Mouse (Mus musculus): ENCODE data around the gene Ltb4r2.

Gene Ltb4r2

DNA sequence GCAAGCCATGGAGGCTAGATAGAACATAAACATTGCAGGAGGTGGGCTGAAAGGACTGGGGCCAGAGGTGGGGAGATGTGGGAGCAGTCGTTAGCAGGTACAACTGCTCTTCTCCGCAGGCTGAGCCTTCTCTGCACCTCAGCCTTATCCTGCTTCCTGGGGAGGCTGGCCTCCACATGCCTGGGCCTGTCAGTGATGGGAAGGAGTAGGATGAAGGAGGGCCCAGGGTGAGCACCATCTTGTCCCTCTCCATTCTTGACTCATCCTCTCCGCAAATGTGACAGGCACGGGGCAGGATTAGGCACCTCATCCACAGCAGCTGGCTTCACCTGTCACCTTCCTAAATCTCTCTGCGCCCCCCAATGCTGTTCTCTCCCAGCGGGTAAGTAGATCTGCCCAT lies at the start of gene Ltb4r2:
Gene Ltb4r2, plus strand, starts transcription at position 266 of the 400 bp plus-strand sequence.
- DNase-seq (ENCODE audit: low spot score in 2 of 2), result no peak

DNA sequence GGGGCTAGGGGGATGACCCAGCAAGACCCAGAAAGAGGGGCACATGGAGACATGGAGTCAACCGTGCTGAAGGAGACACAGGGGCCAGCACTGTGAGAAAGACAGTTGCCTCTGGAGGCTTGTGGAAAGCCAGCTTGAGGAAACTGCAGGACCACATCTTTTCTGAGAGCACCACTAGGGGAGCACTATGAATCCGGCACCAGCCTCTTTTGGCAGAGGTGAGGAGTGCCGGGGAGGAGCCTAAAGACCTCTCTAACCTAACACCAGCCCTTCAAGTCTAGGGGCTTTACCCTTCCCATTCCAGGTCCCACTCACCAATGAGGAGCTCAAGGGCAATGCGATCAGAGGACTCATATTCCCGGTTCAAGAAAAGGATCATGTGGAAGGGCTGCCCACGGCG lies 49.4 kb upstream of the Ltb4r2 start:
- no peak for DNase-seq (ENCODE audit: low spot score in 2 of 2)

DNA sequence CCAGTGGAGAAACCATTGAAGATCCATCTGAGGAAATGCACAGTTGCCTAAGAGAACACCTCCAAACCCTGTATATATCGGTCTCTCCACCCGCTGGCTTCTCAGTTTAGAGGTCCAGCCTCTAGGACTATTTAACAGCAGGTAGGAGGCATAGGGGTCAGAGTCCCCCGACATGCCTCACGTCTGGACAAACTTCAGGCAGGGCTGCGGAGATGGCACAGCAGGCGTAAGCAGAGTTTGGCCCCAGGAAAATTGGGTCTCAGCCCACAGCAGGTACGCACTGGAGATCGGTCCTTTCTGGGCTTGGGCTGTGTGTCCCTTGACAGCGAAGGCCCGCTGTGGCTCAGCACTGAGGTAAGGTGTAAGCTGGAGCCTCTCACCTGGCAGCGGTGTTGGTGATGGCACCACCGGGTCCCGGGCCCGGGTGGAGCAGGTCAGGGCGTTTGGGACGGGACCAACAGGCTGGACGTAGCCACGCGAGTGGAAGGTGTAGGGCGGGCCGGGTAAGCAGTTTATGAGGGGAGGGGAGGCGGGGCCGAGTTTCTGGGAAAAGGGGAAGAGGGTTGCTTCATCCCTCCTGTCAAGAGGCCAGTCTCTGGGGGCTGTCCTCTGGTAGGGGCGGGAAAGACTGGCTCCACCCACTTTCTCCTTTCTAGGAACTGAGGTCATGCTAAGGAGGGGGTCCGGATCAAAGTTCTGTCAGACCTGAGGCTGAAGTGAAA lies 48.1 kb upstream of the Ltb4r2 start:
- peak; percentile 40 to 43 for DNase-seq (ENCODE audit: low spot score in 2 of 2)

DNA sequence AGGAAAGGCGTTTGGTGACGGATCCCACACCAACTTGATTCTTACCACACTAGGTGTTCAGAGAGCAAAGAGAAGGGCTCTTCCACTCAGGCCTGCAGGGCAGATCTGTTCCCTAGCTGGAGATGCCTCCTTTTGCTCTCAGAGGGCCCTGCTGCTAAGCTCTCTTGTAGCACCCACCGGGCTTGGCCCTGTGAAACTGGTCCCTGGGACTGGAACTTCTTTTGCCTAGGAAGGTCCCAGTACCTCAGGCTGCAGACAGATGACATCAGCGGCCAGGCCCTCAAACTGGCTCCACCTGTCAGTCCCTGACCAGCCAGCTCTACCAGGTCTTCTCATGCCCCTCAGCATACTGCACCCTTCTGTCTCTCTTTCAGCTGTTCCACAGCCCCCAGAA lies 47.5 kb upstream of the Ltb4r2 start, which contains the start of gene Tgm1:
Gene Tgm1, minus strand, starts transcription at position 198 of the 394 bp plus-strand sequence.
- DNase-seq (ENCODE audit: low spot score in 2 of 2), result no peak

DNA sequence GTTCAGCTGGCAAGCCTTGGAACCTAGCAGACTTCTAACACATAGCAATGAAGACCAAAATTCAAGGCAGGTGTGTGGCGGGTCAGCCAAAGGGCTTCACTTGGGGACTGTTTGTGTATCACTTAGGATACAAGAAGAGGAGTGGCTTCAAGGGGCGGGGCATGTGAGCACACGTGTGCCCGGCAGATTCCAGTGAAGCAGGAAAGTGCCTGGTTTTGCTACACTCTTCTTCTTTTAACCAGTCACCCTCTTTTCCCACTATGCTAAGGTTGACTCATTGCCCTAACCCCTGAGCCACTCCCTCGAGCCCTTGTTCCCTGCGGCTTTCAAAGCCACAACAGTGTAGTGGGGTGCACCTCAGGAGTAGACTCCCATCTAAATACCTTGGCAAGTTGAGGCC lies 46.3 kb upstream of the Ltb4r2 start:
- DNase-seq (ENCODE audit: low spot score in 2 of 2), result no peak

DNA sequence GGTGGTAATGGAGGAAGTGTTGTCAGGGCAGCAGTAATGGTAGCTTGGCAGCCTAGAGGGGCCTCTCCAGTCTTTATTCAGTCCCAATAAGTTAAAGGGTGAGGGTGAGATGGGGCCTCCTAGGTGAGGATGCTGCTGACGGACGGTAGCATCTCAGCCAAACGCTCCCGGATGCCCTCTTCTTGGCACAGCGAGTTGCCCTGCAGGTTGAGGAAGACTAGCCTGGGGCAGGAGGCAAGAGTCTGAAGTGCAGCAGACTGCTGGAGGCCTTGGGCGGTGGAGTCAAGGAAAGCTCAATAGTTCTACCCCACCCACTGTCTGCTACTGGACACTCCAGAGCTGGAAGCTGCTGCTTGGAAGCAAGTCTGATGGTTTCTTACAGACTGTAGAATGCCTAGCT lies 45.0 kb upstream of the Ltb4r2 start:
- no peak for DNase-seq (ENCODE audit: low spot score in 2 of 2)

DNA sequence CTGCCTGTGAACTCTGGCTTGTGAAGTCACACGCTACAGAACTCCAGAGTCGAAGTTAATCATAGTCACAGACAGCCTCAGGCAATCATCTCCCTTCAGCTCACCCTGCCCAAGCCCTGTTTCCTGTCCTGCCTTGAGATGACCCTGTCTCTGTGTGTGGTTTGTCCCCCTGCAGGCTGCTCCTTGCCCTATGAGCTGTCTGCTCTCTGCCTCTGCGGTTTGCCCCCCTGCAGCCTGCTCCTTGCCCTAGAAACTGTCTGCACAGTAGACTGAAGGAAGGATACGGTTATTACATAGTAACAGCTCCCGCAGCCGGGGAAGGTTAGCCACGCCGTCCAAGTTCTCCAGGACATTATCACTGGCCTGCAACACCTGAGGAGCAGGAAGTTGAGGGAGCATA lies 44.3 kb upstream of the Ltb4r2 start:
- DNase-seq (ENCODE audit: low spot score in 2 of 2), result no peak

DNA sequence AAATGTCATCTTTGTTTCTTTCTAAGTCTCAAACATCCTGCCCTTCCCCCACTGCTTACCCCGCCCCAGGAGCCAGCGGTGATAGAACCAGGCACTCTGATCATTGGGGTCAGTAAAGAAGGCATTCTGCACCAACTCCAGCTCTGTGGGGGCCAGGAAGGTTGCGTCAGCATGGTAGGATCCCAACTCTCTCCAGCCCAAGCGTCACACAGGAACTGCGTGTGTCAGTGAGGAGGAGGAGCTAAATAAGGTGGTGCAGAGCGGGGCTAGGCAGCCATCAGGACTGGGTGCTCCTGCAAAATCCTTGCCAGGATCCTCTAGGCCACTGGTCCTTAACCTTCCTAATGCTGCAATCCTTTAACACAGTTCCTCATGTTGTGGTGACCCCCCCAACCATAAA lies 41.5 kb upstream of the Ltb4r2 start:
- DNase-seq (ENCODE audit: low spot score in 2 of 2), result no peak

DNA sequence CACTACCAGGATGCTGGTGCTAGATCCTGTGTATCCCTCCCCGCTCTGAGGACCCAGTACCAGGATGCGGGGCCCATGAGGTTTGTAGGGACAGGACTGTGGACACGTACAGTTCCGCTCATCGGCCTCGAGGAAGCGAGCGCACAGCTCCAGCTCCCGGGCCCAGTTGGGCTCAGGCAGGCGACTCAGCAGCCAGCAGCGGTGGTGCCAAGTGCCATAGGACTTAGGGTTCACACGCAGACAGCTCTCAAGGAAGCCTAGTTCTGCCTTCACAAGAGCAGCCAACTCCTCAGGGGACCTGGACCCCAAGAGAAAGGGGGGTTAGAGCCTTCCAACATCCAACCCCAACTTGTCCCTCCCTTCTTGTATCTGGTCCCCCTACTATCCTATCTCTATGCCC lies 40.6 kb upstream of the Ltb4r2 start:
- DNase-seq (ENCODE audit: low spot score in 2 of 2), result no peak

DNA sequence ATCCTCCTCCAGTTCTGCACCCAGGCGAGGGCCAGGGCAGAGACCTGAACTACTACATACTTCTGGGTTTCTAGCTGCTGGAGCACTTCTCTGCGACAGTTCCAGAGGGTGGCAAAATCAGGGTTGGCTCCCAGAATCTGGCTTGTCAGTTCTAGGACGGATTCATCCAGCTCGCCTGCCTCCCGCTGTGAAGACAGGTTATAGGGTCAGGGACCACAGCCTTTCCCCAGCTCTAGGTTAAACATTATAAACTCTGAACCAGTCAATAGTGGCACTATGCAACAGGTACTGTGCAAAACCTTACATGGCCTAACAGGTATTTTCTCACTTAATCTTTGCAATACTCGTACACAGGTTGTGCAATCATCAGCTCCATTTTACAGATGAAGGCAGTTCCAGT lies 40.2 kb upstream of the Ltb4r2 start:
- no peak for DNase-seq (ENCODE audit: low spot score in 2 of 2)

DNA sequence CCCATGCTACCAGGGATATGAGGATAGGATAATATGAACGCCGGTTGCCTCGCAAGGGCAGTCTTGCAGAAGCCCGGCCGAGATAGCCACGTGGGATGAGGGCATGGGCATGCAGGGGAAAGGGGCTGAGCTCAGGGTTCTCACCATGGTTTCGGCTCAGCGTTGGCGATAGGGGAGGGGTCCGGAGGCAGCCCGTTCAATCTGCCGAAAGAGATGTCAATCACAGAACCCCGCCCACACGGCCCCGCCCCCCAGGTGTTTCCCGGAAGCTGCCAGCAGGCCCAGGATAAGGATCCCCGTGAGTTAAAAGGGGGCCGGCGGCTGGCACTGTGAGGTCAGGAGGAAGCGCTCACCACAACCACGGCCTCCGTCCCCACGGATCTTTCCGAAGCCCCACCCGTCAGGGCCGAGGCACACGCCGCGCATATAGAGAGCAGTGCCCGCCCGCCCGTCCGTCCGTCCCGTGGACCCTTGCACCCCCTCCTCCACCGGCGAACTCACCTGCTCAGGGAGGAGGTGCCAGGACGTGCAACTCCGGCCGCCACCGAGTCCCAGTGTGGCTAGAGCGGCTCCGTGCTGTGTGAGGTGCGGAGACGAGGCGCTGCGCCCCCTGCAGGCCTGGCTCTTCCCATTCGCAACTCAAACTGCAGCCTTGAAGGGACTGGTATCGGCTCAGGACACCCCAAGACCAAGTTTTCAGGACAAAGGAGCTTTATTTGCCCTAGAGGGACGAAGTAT lies 39.4 kb upstream of the Ltb4r2 start, which contains the start of gene Rabggta:
Gene Rabggta, minus strand, starts transcription at position 564 of the 738 bp plus-strand sequence.
- peak; percentile 81 to 89 for DNase-seq (ENCODE audit: low spot score in 2 of 2)

DNA sequence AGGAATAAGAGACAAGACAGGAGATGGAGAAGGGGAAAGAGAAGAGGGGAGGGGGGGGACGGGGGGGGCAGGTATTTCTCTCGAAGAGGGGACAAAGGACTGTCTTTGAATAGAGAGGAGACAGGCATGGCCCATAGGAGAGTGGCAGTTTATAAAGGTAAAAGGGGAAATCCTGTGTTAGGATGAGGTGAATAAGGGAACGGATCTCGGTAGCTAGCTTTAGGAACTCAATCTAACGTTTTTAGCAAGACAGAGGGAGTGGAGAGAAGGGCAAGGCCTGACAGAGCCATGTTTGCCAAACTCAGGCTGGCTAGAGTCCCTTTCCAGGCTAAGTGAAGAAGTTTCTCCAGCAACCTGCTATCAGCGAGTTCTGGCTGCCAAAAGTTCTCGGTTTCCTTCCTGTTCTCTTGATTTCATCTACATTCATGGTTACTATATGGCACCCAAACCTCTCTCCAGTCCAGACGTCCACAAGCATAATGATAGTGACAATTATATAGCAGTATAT lies 38.7 kb upstream of the Ltb4r2 start:
- no peak for DNase-seq (ENCODE audit: low spot score in 2 of 2)

DNA sequence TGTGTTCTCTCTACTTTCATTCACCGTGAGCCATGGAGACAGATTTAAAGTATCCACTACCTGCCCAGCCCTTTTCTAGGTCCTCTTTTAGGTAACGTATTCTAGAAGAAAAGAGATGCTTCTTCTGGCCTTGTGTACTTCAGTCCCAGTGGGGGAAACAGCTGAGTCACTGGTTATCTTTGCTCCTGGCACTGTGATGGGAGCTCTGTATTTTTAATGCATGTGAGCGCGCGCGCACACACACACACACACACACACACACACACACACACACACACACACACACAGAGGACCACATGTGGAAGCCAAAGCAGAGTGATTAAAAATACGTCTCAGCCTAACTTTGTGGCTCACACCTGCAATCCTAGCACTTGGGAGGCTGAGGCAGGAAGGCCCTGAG lies 37.8 kb upstream of the Ltb4r2 start:
- no peak for DNase-seq (ENCODE audit: low spot score in 2 of 2)

DNA sequence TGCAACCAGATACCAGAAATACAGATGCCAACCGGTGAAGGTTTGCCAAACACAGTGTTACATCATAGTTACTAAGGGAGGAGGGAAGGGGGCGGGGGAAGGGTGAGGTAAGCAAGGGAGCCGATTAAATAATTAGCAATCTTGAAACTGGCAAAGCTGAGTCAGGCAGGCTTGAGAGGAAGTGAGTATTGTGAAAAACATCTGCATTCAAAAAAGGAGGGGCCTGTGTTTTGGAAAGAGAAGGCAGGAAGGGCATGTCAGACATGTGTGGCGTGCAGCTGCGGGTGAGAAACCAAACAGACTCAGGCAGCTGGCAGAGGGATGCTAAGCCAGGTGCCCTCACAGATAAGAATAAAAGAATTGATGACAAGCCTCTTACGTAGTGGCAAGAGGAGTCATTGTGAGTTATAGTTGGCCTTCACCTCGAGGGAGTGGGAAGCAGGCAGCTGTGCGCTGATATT lies 36.8 kb upstream of the Ltb4r2 start:
- peak; percentile 68 to 75 for DNase-seq (ENCODE audit: low spot score in 2 of 2)

DNA sequence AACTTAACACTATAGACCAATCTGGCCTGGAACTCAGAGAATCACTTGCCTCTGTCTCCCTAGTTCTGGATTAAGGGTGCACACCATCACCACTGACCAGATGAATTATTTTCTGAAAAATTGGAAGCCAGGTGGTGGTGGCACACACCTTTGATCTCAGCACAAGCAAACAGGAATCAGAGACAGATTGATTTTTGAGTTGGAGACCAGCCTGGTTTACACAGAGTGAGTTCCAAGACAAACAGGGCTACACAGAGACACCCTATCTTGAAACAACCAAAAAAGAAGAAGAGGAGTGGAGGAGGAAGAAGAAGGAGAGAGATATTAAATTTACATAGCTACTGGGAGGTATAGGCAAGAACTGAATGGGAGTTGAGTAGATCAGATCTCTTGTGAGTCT lies 35.0 kb upstream of the Ltb4r2 start:
- DNase-seq (ENCODE audit: low spot score in 2 of 2), result no peak

DNA sequence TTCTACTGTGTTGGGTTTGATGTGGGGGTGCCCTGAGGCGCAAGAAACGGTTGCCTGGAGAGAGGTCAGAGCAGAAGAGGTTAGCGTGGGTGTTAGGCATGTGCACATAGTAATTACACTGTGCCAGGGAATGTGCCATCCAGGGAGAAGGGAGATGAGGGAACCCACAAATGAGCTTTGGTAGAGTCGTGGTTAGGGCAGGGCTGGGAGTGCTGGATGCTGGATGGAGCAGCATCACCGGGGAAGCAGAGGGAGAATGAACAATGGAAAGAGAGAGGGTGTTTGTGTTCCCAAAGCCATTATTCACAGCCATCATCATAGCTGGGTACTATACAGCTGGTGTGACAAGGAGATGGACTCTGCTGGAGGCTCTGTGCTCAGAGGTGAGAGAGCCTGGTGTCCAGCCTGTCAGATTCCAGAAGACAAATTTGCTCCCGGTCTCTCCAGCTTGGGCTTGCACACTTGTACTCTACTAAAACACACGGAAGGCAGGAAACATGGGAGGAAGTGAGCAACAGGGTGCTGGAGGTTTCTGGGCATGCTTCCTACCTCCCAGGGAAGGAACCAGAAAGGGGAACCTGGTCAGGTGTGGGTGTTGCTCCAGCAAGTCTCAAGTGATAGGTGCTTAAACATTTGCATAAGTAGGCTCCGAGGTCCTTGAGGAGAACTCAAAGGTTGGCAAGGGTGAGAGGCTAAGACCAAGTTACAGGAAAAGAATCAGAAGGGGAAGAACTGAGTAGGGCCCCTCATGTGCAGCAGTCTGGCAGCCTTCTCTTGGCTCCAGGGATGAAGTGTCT lies 33.1 kb upstream of the Ltb4r2 start:
- DNase-seq (ENCODE audit: low spot score in 2 of 2), result no peak

DNA sequence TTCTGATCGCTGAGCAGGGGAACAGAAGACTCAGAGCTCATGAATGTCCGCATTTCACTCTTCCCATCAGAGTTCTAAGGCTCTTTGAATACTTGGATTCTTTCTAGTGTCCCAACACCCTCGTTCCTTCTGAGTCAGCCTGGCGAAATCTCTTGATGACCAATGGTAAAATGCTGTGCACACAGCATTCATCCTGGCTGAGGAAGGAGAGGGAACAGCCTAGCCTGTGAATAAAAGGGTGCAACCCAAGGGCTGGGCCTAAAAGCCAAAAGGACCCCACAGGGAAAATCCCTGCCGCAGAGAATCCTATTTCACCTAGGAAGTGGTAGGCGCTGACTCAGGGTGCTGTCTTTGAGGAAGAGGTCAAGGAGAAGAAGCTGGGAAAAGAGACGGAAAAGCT lies 31.1 kb upstream of the Ltb4r2 start:
- DNase-seq (ENCODE audit: low spot score in 2 of 2), result no peak

DNA sequence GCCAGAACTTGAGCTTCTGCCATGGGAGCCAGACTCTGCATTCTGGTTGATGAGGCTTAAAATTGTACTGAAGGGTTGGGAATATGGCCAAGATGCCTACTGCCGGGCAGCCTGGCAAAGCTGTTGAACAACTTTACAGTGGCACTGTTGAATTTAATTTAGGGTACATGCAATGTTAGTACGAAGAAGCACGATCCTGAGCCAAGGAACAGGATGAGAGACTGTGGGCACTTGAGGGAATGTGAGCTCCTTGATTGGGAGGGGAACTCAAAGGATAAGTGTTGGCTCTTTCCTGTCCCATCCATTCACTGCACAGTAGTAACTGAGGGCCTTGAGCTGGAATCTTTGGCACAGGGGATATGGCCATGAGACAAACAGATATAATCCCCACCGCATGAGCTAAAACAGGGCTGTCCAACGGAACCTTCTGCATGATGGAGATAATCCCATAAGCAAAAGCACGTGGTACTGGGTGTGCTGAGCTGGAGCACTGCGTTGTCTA lies 30.6 kb upstream of the Ltb4r2 start:
- no peak for DNase-seq (ENCODE audit: low spot score in 2 of 2)

DNA sequence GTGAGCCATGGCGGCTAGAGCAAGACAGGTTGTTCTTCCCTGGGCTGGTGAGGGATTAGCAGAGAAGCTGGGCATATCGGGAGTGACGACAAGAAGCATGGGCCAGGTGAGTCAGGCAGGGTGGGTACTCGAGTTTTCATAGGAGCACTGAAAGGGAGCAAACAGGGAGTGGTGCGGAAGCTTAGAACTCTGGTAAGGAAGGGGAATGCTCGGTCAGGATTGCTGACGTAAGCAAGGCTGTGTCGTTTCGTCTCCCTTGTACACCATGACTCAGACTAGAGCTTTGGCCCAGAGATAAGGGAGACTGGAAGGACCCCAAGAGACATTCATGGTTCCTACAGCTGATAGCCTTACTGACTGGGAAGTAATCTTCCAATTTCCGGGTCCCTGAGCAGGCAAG lies 27.3 kb upstream of the Ltb4r2 start:
- no peak for DNase-seq (ENCODE audit: low spot score in 2 of 2)

DNA sequence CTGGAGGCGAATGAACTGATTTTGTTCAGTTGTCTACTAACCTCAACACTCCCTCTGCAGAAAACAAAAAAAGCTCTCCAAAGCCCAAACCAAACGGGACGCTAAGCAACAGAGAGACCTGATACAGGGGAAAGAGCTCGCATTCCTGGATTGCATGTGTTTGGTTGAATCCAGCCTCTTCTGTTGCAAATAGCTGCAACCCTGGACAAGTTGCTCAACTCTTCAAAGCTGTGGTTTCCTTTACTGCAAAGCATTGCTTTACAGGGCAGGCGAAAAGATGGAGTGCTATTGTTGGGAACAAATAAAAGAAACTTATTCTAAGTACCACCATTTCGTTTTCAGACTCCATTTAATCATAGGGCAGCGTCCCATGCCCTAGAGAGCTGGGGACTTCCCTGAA lies 26.4 kb upstream of the Ltb4r2 start:
- DNase-seq (ENCODE audit: low spot score in 2 of 2), result no peak

DNA sequence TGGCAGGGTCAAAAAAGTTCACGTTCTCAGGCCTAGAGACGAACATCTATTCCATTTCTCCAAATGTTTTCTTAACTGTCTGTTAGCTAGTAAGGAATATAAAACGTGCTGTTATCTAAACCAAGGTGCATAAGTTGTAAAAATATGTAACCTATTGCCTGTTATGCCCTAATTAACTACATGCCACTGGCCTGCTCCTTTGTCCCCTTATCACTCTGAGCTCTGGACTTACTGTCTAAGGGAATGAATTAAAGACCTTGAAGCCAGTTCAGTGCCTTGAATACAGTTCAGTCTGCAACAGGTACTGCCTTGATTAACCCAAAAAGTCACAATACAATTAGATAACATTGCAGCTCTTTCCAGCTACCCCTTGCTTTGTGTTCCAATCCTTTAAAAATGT lies 25.9 kb upstream of the Ltb4r2 start:
- no peak for DNase-seq (ENCODE audit: low spot score in 2 of 2)

DNA sequence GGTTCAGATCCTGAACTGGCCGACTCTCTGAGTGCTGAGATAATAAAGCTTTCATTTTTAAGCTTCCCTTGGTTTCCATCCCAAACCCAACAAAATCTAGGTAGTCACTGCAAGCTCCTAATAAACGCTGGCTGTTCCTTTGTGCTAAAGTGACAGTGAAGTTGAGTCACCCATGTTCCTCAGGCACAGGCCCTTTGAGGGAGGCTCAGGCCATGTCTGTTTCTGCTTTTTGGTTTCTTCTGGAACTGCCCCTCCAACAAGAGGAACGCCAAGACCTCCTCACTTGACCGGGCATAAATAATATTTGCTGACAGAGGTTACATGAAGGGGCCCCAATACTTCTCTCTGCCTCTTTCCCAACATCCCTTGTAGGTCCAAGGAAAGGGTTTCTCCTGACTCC lies 25.5 kb upstream of the Ltb4r2 start:
- DNase-seq (ENCODE audit: low spot score in 2 of 2), result no peak

All from heart, adult 9 months (tissue).